Mouse (Mus musculus) heart, embryonic 10.5 days (tissue): ENCODE results near the gene Epb41l5. TPM values are rescaled to one million over a fixed set of nuclear protein-coding genes. Genes with fewer than 3 reads are reported as not detected.

Experiments used
- DNase-seq: peaks from one replicate; pipeline ENCODE4 v3.0.0-alpha.2; 2017; ENCODE audit warnings: low spot score
- H3K27ac ChIP-seq: fragments of 300-500 bp; sonication (generic); 2 replicates; pipeline ENCODE4 v1.5.1; 2016; ENCODE audit warnings: mild to moderate bottlenecking
- H3K27me3 ChIP-seq: fragments of 300-500 bp; sonication (generic); 2 replicates; pipeline ENCODE4 v1.6.1; 2016; ENCODE audit warnings: mild to moderate bottlenecking; ENCODE audit not compliant: poor library complexity, insufficient read depth, severe bottlenecking
- H3K36me3 ChIP-seq: fragments of 300-500 bp; sonication (generic); 2 replicates; pipeline ENCODE4 v1.6.1; 2016; ENCODE audit warnings: mild to moderate bottlenecking, moderate library complexity
- H3K4me1 ChIP-seq: fragments of 300-500 bp; sonication (generic); 2 replicates; pipeline ENCODE4 v1.6.1; 2016; ENCODE audit warnings: mild to moderate bottlenecking
- H3K4me3 ChIP-seq: fragments of 300-500 bp; sonication (generic); 2 replicates; pipeline ENCODE4 v1.5.1; 2016; ENCODE audit warnings: mild to moderate bottlenecking, moderate library complexity
- H3K9me3 ChIP-seq: fragments of 300-500 bp; sonication (generic); 2 replicates; pipeline ENCODE4 v1.6.1; 2016; ENCODE audit warnings: mild to moderate bottlenecking, moderate library complexity
- WGBS: fragments of 180-500 bp; shearing (Covaris S2); methylation state at CpG from one replicate; pipeline ENCODE4 v1.1.7; 2016; 5-methylcytosine and 5-hydroxymethylcytosine counted together
- polyA plus RNA-seq: library from polyadenylated mRNA; unstranded; fragments of >200 nt; fragmentation: Nextera tagmentation; extraction: Ambion mirVana; gene quantifications from 2 replicates; pipeline ENCODE4 v1.2.1, GENCODE M21; 2016

Gene Epb41l5
- polyA plus RNA-seq, 1 experiment from 2014 or later, result 35.4 TPM

GRCm38 (mm10) chr1:119540836-119541557, 107.8 kb downstream of the Epb41l5 start:
- H3K27ac ChIP-seq, result peak overlapping the region; percentile 23; the same call in 1 of the 2 replicates
- no peaks in the 10 kb centered on the region for H3K9me3 ChIP-seq
- H3K4me1 ChIP-seq, result peaks cover 49% of the 10 kb centered on the region
- 72% methylated on average over 9 of the region's 9 CpGs for WGBS
- H3K27me3 ChIP-seq, result no peaks in the 10 kb centered on the region
- DNase-seq, result peak; percentile 63
- H3K4me3 ChIP-seq, result no peak overlapping the region
- H3K36me3 ChIP-seq, result peaks cover 18% of the 10 kb centered on the region

- no peaks in the 10 kb centered on the region for H3K9me3 ChIP-seq
- 63% methylated on average over 2 of the region's 2 CpGs for WGBS
Observed at GRCm38 (mm10) chr1:119539252-119539651, 109.5 kb downstream of the Epb41l5 start.

GRCm38 (mm10) chr1:119537651-119538050, 111.1 kb downstream of the Epb41l5 start:
- Histone ChIP-seq H3K27ac (peak overlapping the region; percentile 25; the same call in 1 of the 2 replicates), H3K9me3 (no peaks in the 10 kb centered on the region), H3K4me1 (peaks cover 29% of the 10 kb centered on the region), H3K4me3 (no peak overlapping the region), H3K36me3 (peaks cover 18% of the 10 kb centered on the region; the same call in 1 of the 2 replicates), H3K27me3 (no peaks in the 10 kb centered on the region)
- 85% methylated on average over 6 of the region's 6 CpGs for WGBS
- DNase-seq, result no peak

More at GRCm38 (mm10) chr1:119539252-119539651, 109.5 kb downstream of the Epb41l5 start:
- Histone ChIP-seq H3K4me3 (no peak overlapping the region), H3K27me3 (no peaks in the 10 kb centered on the region), H3K27ac (no peak overlapping the region), H3K4me1 (peaks cover 40% of the 10 kb centered on the region), H3K36me3 (peaks cover 18% of the 10 kb centered on the region)
- no peak for DNase-seq

GRCm38 (mm10) chr1:119536122-119536521, 112.7 kb downstream of the Epb41l5 start:
- peaks cover 14% of the 10 kb centered on the region; the same call in 1 of the 2 replicates for H3K36me3 ChIP-seq
- DNase-seq, result no peak
- no peak overlapping the region for H3K4me3 ChIP-seq
- H3K4me1 ChIP-seq, result peaks cover 14% of the 10 kb centered on the region
- no peaks in the 10 kb centered on the region for H3K9me3 ChIP-seq
- WGBS, result 41% methylated on average over 2 of the region's 2 CpGs
- no peaks in the 10 kb centered on the region for H3K27me3 ChIP-seq
- H3K27ac ChIP-seq, result no peak overlapping the region

GRCm38 (mm10) chr1:119534341-119534740, 114.5 kb downstream of the Epb41l5 start:
- WGBS, result 96% methylated on average over 5 of the region's 5 CpGs
- Histone ChIP-seq H3K27me3 (no peaks in the 10 kb centered on the region), H3K36me3 (peaks cover 21% of the 10 kb centered on the region), H3K4me1 (peaks cover 12% of the 10 kb centered on the region; the same call in 1 of the 2 replicates), H3K4me3 (no peak overlapping the region), H3K27ac (no peak overlapping the region), H3K9me3 (no peaks in the 10 kb centered on the region)
- no peak for DNase-seq

GRCm38 (mm10) chr1:119533093-119533805, 115.6 kb downstream of the Epb41l5 start:
- H3K36me3 ChIP-seq, result peaks cover 28% of the 10 kb centered on the region
- peaks cover 9% of the 10 kb centered on the region; the same call in 1 of the 2 replicates for H3K9me3 ChIP-seq
- 93% methylated on average over 18 of the region's 18 CpGs for WGBS

GRCm38 (mm10) chr1:119532165-119532564, 116.6 kb downstream of the Epb41l5 start:
- no peak overlapping the region for H3K4me3 ChIP-seq
- H3K27ac ChIP-seq, result no peak overlapping the region
- H3K36me3 ChIP-seq, result peaks cover 38% of the 10 kb centered on the region
- peaks cover 9% of the 10 kb centered on the region; the same call in 1 of the 2 replicates for H3K9me3 ChIP-seq
- no peak for DNase-seq
- H3K4me1 ChIP-seq, result peaks cover 9% of the 10 kb centered on the region; the same call in 1 of the 2 replicates
- 89% methylated on average over 6 of the region's 6 CpGs for WGBS
- H3K27me3 ChIP-seq, result no peaks in the 10 kb centered on the region

More at GRCm38 (mm10) chr1:119533093-119533805, 115.6 kb downstream of the Epb41l5 start:
- no peaks in the 10 kb centered on the region for H3K27me3 ChIP-seq
- DNase-seq, result no peak
- H3K4me3 ChIP-seq, result no peak overlapping the region
- peaks cover 9% of the 10 kb centered on the region; the same call in 1 of the 2 replicates for H3K4me1 ChIP-seq
- peak overlapping the region; percentile 59 for H3K27ac ChIP-seq

- Histone ChIP-seq H3K9me3 (peaks cover 9% of the 10 kb centered on the region; the same call in 1 of the 2 replicates), H3K27ac (no peak overlapping the region), H3K27me3 (no peaks in the 10 kb centered on the region), H3K36me3 (peaks cover 44% of the 10 kb centered on the region), H3K4me1 (peaks cover 18% of the 10 kb centered on the region), H3K4me3 (no peak overlapping the region)
- WGBS, result 92% methylated on average over 13 of the region's 13 CpGs
- no peak for DNase-seq
Observed at GRCm38 (mm10) chr1:119530941-119531340, 117.9 kb downstream of the Epb41l5 start.

GRCm38 (mm10) chr1:119525689-119526591, 122.9 kb downstream of the Epb41l5 start, which contains the start of gene Tmem185b:
Tmem185b (plus strand) TSS chr1:119526160.
- peak; percentile 96 for DNase-seq
- WGBS, result 2% methylated on average over 82 of the region's 82 CpGs
- H3K27ac ChIP-seq, result peak within 1 kb of the TSS; percentile 93
- peaks cover 34% of the 10 kb centered on the region for H3K36me3 ChIP-seq
- H3K4me3 ChIP-seq, result peak within 1 kb of the TSS; percentile 82
- H3K27me3 ChIP-seq, result no peaks in the 10 kb centered on the region
- peaks cover 9% of the 10 kb centered on the region; the same call in 1 of the 2 replicates for H3K9me3 ChIP-seq
- peaks cover 29% of the 10 kb centered on the region for H3K4me1 ChIP-seq

- WGBS, result 33% methylated on average over 5 of the region's 5 CpGs
- Histone ChIP-seq H3K27ac (peak overlapping the region; percentile 93; the same call in 1 of the 2 replicates), H3K4me1 (peaks cover 29% of the 10 kb centered on the region), H3K36me3 (peaks cover 34% of the 10 kb centered on the region), H3K9me3 (peaks cover 9% of the 10 kb centered on the region; the same call in 1 of the 2 replicates), H3K4me3 (peak overlapping the region; percentile 82), H3K27me3 (no peaks in the 10 kb centered on the region)
- DNase-seq, result no peak
Observed at GRCm38 (mm10) chr1:119525004-119525444, 123.8 kb downstream of the Epb41l5 start.

GRCm38 (mm10) chr1:119523826-119524225, 125.0 kb downstream of the Epb41l5 start:
- Histone ChIP-seq H3K27me3 (no peaks in the 10 kb centered on the region), H3K9me3 (peaks cover 5% of the 10 kb centered on the region; the same call in 1 of the 2 replicates), H3K27ac (no peak overlapping the region), H3K4me1 (peaks cover 29% of the 10 kb centered on the region), H3K36me3 (peaks cover 22% of the 10 kb centered on the region), H3K4me3 (no peak overlapping the region)
- no peak for DNase-seq
- WGBS, result 88% methylated on average over 7 of the region's 7 CpGs

GRCm38 (mm10) chr1:119523369-119523768, 125.4 kb downstream of the Epb41l5 start:
- Histone ChIP-seq H3K27ac (no peak overlapping the region), H3K36me3 (peaks cover 18% of the 10 kb centered on the region), H3K4me1 (peaks cover 29% of the 10 kb centered on the region), H3K27me3 (no peaks in the 10 kb centered on the region), H3K9me3 (0 out of 2 replicates have a peak, but pooled peaks cover under 1% of the 10 kb centered on the region), H3K4me3 (no peak overlapping the region)
- 68% methylated on average over 7 of the region's 7 CpGs for WGBS
- DNase-seq, result no peak
